Mouse (Mus musculus): ENCODE measurements around the gene Syne1.

- TF ChIP-seq CTCF (IDR thresholded peaks at IDR 0.05; ENCODE audit: insufficient read depth, low read length): no peak
- TF ChIP-seq POLR2A (IDR thresholded peaks at IDR 0.05; ENCODE audit: borderline replicate concordance, extremely low read depth, low read depth, low read length): no peak
Observed at GRCm38 (mm10) chr10:5116720-5117119, 434.6 kb downstream of the Syne1 start.
